Comparison of ENCODE assay signal across 8 mouse cellular contexts in genomic region chr11:107859288-107859687, GRCm38 (mm10). TPM values are rescaled to one million over a fixed set of nuclear protein-coding genes. Genes with fewer than 3 reads are reported as not detected.
DNase-seq lines count a peak whose midpoint lies in the region; ATAC-seq and TF ChIP-seq lines count a peak whose summit lies in the region.

No protein-coding gene starts in this region.

- WGBS in kidney, embryonic 16.5 days = 23% methylated on average over 7 of the region's 7 CpGs

- intact Hi-C loops in left cerebral cortex, adult 2 months (cut with DNase I) = no loop called here

- H3K4me1 ChIP-seq in kidney, embryonic 16.5 days (ENCODE audit: insufficient read depth, low read length) = no peaks in the 10 kb centered on the region

- no peak overlapping the region for H3K4me2 ChIP-seq in kidney, embryonic 16.5 days (replicated peaks; ENCODE audit: low read depth, low read length)

- no peaks in the 10 kb centered on the region for H3K27me3 ChIP-seq in kidney, embryonic 16.5 days (ENCODE audit: insufficient read depth, low read length)

- no peaks in the 10 kb centered on the region for H3K9me3 ChIP-seq in kidney, embryonic 16.5 days (ENCODE audit: low read length)

- no peak overlapping the region for H3K9ac ChIP-seq in kidney, embryonic 16.5 days (replicated peaks; ENCODE audit: low read length)

- H3K4me3 ChIP-seq in kidney, embryonic 16.5 days (ENCODE audit: low read length) = no peak overlapping the region
- no peak overlapping the region for H3K4me3 ChIP-seq in left cerebral cortex, adult 2 months

- DNase-seq in kidney, adult 11 months = peak; percentile 16
- DNase-seq in ES-CJ7 (ENCODE audit: low read depth, low spot score) = peak; percentile 77
- DNase-seq in brain, adult 2 months (ENCODE audit: low read depth, low spot score) = peak; percentile 89
- DNase-seq in left cerebral cortex, adult 2 months (ENCODE audit: extremely low spot score in 1 of 2, low spot score in 2 of 2) = peak; percentile 43 to 49
- DNase-seq in spleen, postnatal 36 days (ENCODE audit: low spot score in 2 of 2) = no peak

- ATAC-seq in kidney, embryonic 16.5 days (ENCODE audit: low FRiP score, low TSS enrichment) = no peak
- 0 out of 2 replicates have a peak, but pooled peaks have one; percentile 50 for ATAC-seq in erythroblast, adult 5-6 weeks (replicated peaks; ENCODE audit: low FRiP score, poor library complexity, severe bottlenecking)
- 0 out of 2 replicates have a peak, but pooled peaks have one; percentile 43 for ATAC-seq in neutrophil, adult 5-6 weeks (ENCODE audit: extremely low read depth, insufficient number of reproducible peaks, low FRiP score, poor library complexity, severe bottlenecking)

- TF ChIP-seq CTCF in left cerebral cortex, adult 2 months (IDR thresholded peaks at IDR 0.05) = peak; percentile 83

- H3K36me3 ChIP-seq in kidney, embryonic 16.5 days (ENCODE audit: insufficient read depth, low read length) = no peaks in the 10 kb centered on the region

- H3K27ac ChIP-seq in kidney, embryonic 16.5 days (ENCODE audit: low read length) = no peak overlapping the region
- H3K27ac ChIP-seq in left cerebral cortex, adult 2 months = no peak overlapping the region

RNA-seq across cellular contexts. Expression of gene Cacng5, which starts 55.6 kb away (rescaled TPM):
- 0.22 and 0.49 TPM in 2 replicates for polyA plus RNA-seq in kidney, embryonic 16.5 days (2015; fragmentation: Nextera tagmentation; extraction: Ambion mirVana)
- total RNA-seq in erythroblast, adult 5-6 weeks (2015; ENCODE audit: low replicate concordance) = not detected in 2 replicates
- not detected in 2 replicates for total RNA-seq in erythroblast, adult 5-6 weeks (2017; ENCODE audit: low replicate concordance)
- 10 to 100 TPM; 11.5 to 15.2 TPM for total RNA-seq in left cerebral cortex, adult 2 months (2021)
- total RNA-seq in neutrophil, adult 5-6 weeks (2017) = not detected in 2 replicates

Comparison
In these comparisons a context has a peak if more than half of its experiments do, and no peak if none do; other contexts are left out.
1. DNase-seq: peak in kidney, adult 11 months (single experiment), ES-CJ7 (single experiment), brain, adult 2 months (single experiment) and left cerebral cortex, adult 2 months (2 of 2); none in spleen, postnatal 36 days (0 of 2).
2. RNA of gene Cacng5, which starts 55.6 kb away (total RNA-seq): 11.5 to 15.2 TPM in left cerebral cortex, adult 2 months; not detected in erythroblast, adult 5-6 weeks and not detected in neutrophil, adult 5-6 weeks; every median in the first group is over 10 times any median in the second.